Mouse (Mus musculus) lung, postnatal 0 days (tissue): ENCODE data around the gene Islr2. TPM values are rescaled to one million over a fixed set of nuclear protein-coding genes. Genes with fewer than 3 reads are reported as not detected.

Source experiments
- ATAC-seq: fragments of 200-750 bp; cut with Nextera tagmentation; 2 replicates; pipeline ENCODE4 v1.8.0; 2017; ENCODE audit warnings: moderate library complexity
- DNase-seq: peaks from one replicate; pipeline ENCODE4 v3.0.0-alpha.2; 2016; ENCODE audit warnings: low spot score
- H3K27ac ChIP-seq: fragments of 300-500 bp; sonication (generic); 2 replicates; pipeline ENCODE4 v1.5.1; 2014; ENCODE audit warnings: antibody characterized with exemption, mild to moderate bottlenecking, low read length, mixed read lengths
- H3K27me3 ChIP-seq: fragments of 300-500 bp; sonication (generic); replicated peaks from 2 replicates; pipeline ENCODE4 v1.6.1; 2014; ENCODE audit warnings: low read length, mixed read lengths; ENCODE audit not compliant: insufficient read depth
- H3K36me3 ChIP-seq: fragments of 300-500 bp; sonication (generic); 2 replicates; pipeline ENCODE4 v1.6.1; 2014; ENCODE audit warnings: low read length, mixed read lengths; ENCODE audit not compliant: insufficient read depth
- H3K4me1 ChIP-seq: fragments of 300-500 bp; sonication (generic); 2 replicates; pipeline ENCODE4 v1.6.1; 2014; ENCODE audit warnings: antibody characterized with exemption, low read depth, low read length, mixed read lengths; ENCODE audit not compliant: insufficient read depth
- H3K4me2 ChIP-seq: fragments of 300-500 bp; sonication (generic); replicated peaks from 2 replicates; pipeline ENCODE4 v1.6.1; 2014; ENCODE audit warnings: low read depth, mild to moderate bottlenecking, low read length, moderate library complexity, mixed read lengths
- H3K4me3 ChIP-seq: fragments of 300-500 bp; sonication (generic); 2 replicates; pipeline ENCODE4 v1.5.1; 2014; ENCODE audit warnings: low read depth, low read length
- H3K9ac ChIP-seq: fragments of 300-500 bp; sonication (generic); replicated peaks from 2 replicates; pipeline ENCODE4 v1.6.1; 2014; ENCODE audit warnings: low read depth, mild to moderate bottlenecking
- H3K9me3 ChIP-seq: fragments of 300-500 bp; sonication (generic); 2 replicates; pipeline ENCODE4 v1.6.1; 2016; ENCODE audit warnings: low read length, mixed read lengths
- CTCF ChIP-seq: IDR thresholded peaks from 2 replicates; pipeline ENCODE4 v1.5.1; 2016; ENCODE audit warnings: antibody characterized with exemption, mild to moderate bottlenecking
- EP300 ChIP-seq: IDR thresholded peaks from 2 replicates; pipeline ENCODE4 v1.6.1; 2016; ENCODE audit warnings: antibody characterized with exemption, mild to moderate bottlenecking, control low read depth
- WGBS: fragments of 180-500 bp; shearing (Covaris S2); extraction: QIAGEN DNeasy Blood & Tissue Kit; methylation state at CpG from one replicate; pipeline ENCODE4 v1.1.7; 2014; 5-methylcytosine and 5-hydroxymethylcytosine counted together
- microRNA-seq: library from miRNA; unstranded; fragments of <30 nt; microRNA quantifications from one replicate; pipeline ENCODE4, GENCODE M21; 2016
- polyA plus RNA-seq: library from polyadenylated mRNA; unstranded; fragments of >200 nt; fragmentation: Nextera tagmentation; extraction: Ambion mirVana; gene quantifications from 2 replicates; pipeline ENCODE4 v1.2.1, GENCODE M21; 2015

Islr2 gene
- polyA plus RNA-seq, 1 experiment from 2014 or later, result not detected

DNA sequence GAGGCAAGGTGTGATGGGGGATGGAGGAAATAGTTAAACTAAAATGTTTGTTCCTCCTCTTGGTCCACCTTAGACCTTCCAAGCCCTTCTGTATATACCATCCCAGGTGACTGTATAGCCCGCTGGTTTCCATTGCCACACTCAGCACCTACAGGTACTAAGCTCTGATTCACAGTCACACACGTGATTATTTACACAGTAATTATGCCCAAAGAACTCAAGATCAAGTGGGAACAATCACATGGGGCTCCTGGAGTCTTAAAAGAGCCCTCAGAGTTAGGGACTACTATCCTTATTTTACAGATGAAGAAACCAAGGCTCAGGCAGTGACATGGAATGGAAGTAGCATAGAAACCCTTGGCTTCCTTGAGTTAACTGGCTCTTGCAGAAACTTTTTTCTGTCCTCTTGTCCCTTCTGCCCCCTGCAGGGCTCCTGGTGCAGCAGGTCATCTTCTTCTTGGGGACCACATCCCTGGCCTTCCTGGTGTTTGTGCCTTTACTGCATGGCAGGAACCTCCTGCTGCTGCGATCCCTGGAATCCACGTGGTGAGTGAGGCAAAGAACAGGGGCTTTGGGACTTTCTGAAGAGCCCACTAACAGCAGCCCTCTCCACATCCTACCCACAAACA, 53.3 kb downstream of the Islr2 start:
- H3K4me3 ChIP-seq, result no peak overlapping the region
- H3K9me3 ChIP-seq, result no peaks in the 10 kb centered on the region
- no peaks in the 10 kb centered on the region; the same call in 1 of the 2 replicates for H3K4me1 ChIP-seq
- H3K36me3 ChIP-seq, result no peaks in the 10 kb centered on the region
- H3K27ac ChIP-seq, result no peak overlapping the region
- no peak overlapping the region for H3K9ac ChIP-seq
- peak; percentile 53 for DNase-seq
- WGBS, result 51% methylated on average over 4 of the region's 4 CpGs
- peak; percentile 68 for ATAC-seq
- H3K4me2 ChIP-seq, result no peak overlapping the region
- TF ChIP-seq EP300, result no peak
- TF ChIP-seq CTCF, result peak; percentile 53
- no peaks in the 10 kb centered on the region for H3K27me3 ChIP-seq

- Histone ChIP-seq H3K9ac (no peak overlapping the region), H3K9me3 (no peaks in the 10 kb centered on the region), H3K27ac (no peak overlapping the region), H3K36me3 (no peaks in the 10 kb centered on the region), H3K4me1 (no peaks in the 10 kb centered on the region), H3K4me3 (no peak overlapping the region), H3K4me2 (no peak overlapping the region), H3K27me3 (no peaks in the 10 kb centered on the region)
- DNase-seq (no peak), ATAC-seq (no peak)
- no peak for TF ChIP-seq CTCF
- 62% methylated on average over 2 of the region's 2 CpGs for WGBS
Observed at GRCm38 (mm10) chr9:58148806-58149205, 55.3 kb downstream of the Islr2 start.

Small RNA genes lying within 50 kb of the gene (microRNA-seq; reads per million reads assigned to microRNA genes)
- gene Mir6385, result not detected

Other genes with a start within 250 kb of the Islr2 start
- 1.2 and 1.3 TPM in 2 replicates for gene Cyp11a1, start 197.9 kb downstream of the Islr2 start, polyA plus RNA-seq
- gene Stra6, start 140.5 kb downstream of the Islr2 start, polyA plus RNA-seq, result 0.32 and 0.41 TPM in 2 replicates
- gene Ccdc33, start 85.5 kb downstream of the Islr2 start, polyA plus RNA-seq, result 3.0 and 3.3 TPM in 2 replicates
- gene Islr, start within 50 bp of the Islr2 start, polyA plus RNA-seq, result 21.6 and 28.5 TPM in 2 replicates
- gene Pml, start 45.5 kb upstream of the Islr2 start, polyA plus RNA-seq, result 6.4 and 6.8 TPM in 2 replicates
- 30.8 and 34.3 TPM in 2 replicates for gene Stoml1, start 48.8 kb upstream of the Islr2 start, polyA plus RNA-seq
- gene Loxl1, start 108.9 kb upstream of the Islr2 start, polyA plus RNA-seq, result 121 and 122 TPM in 2 replicates
- gene Tbc1d21, start 166.1 kb upstream of the Islr2 start, polyA plus RNA-seq, result not detected in 2 replicates